Mouse (Mus musculus) liver, adult 2 months (tissue): Measurements from ENCODE around the gene 1700017B05Rik. TPM values are rescaled to one million over a fixed set of nuclear protein-coding genes. Genes with fewer than 3 reads are reported as not detected.
A peak's percentile ranks its signal among the peaks of the same experiment; 100 is the strongest.
"Not testable (repeated sequence)": the region's sequence is repeated elsewhere in the genome, so short reads cannot be mapped to it uniquely, and the experiment has no call there.

ENCODE experiments used
- DNase-seq: peaks from one replicate; pipeline ENCODE4 v3.0.0-alpha.2; 2011; ENCODE audit warnings: low read depth, low spot score; ENCODE audit errors: extremely low read depth
- H3K27ac ChIP-seq: fragments of 200-500 bp; replicated peaks from 2 replicates; pipeline ENCODE4 v1.5.1; 2012; ENCODE audit warnings: low read depth, mild to moderate bottlenecking, control low read depth, inconsistent platforms, low read length; ENCODE audit not compliant: insufficient read depth
- H3K27me3 ChIP-seq: fragments of 200-500 bp; 2 replicates; pipeline ENCODE4 v1.6.1; 2012; ENCODE audit warnings: mild to moderate bottlenecking, moderate library complexity, low read length, inconsistent platforms; ENCODE audit not compliant: control insufficient read depth, insufficient read depth
- H3K36me3 ChIP-seq: fragments of 200-500 bp; 2 replicates; pipeline ENCODE4 v1.6.1; 2012; ENCODE audit warnings: low read length, inconsistent platforms; ENCODE audit not compliant: control insufficient read depth, insufficient read depth
- H3K4me1 ChIP-seq: fragments of 200-500 bp; 2 replicates; pipeline ENCODE4 v1.6.1; 2011; ENCODE audit warnings: low read length; ENCODE audit not compliant: control insufficient read depth, insufficient read depth
- H3K4me3 ChIP-seq: fragments of 200-500 bp; 2 replicates; pipeline ENCODE4 v1.5.1; 2011; ENCODE audit warnings: low read depth, mild to moderate bottlenecking, control low read depth, low read length, moderate library complexity; ENCODE audit not compliant: insufficient read depth
- H3K79me2 ChIP-seq: fragments of 200-500 bp; 2 replicates; pipeline ENCODE4 v1.6.1; 2012; ENCODE audit warnings: inconsistent platforms, mild to moderate bottlenecking, low read length, moderate library complexity; ENCODE audit not compliant: control insufficient read depth, insufficient read depth
- H3K9ac ChIP-seq: fragments of 200-500 bp; 2 replicates; pipeline ENCODE4 v1.6.1; 2012; ENCODE audit warnings: low read depth, mild to moderate bottlenecking, control low read depth, inconsistent platforms, low read length
- CTCF ChIP-seq: fragments of 200-500 bp; IDR thresholded peaks from 2 replicates; pipeline ENCODE4 v1.5.1; 2011; ENCODE audit warnings: low read depth, low read length, control low read depth
- POLR2A ChIP-seq: fragments of 200-500 bp; IDR thresholded peaks from 2 replicates; pipeline ENCODE4 v1.6.1; 2011; ENCODE audit warnings: low read length, control low read depth; ENCODE audit not compliant: insufficient read depth; ENCODE audit errors: extremely low read depth
- WGBS: fragments of 180-500 bp; shearing (Covaris S2); methylation state at CpG from one replicate; pipeline ENCODE4 v1.1.7; 2018; 5-methylcytosine and 5-hydroxymethylcytosine counted together
- polyA plus RNA-seq: library from polyadenylated mRNA; depleted of rRNA; stranded (reverse); fragments of >200 nt; gene quantifications from 2 replicates; pipeline ENCODE4 v1.2.3, GENCODE M21; 2012; rRNA removed
- total RNA-seq: library from RNA; depleted of rRNA; stranded (reverse); fragments of >200 nt; gene quantifications from 2 replicates; pipeline ENCODE4 v1.2.3, GENCODE M21; 2014; rRNA removed

1700017B05Rik gene
- total and polyA plus RNA-seq, 2 experiments = 1.7 to 6.3 TPM

- Histone ChIP-seq H3K79me2 (no peaks in the 10 kb centered on the region), H3K36me3 (no peaks in the 10 kb centered on the region), H3K9ac (no peak overlapping the region), H3K27ac (no peak overlapping the region), H3K27me3 (no peaks in the 10 kb centered on the region), H3K4me3 (no peak overlapping the region), H3K4me1 (peaks cover 20% of the 10 kb centered on the region)
- WGBS = 79% methylated on average over 6 of the region's 6 CpGs
- DNase-seq = no peak
- no peak for TF ChIP-seq POLR2A
- TF ChIP-seq CTCF = no peak
Measured at GRCm38 (mm10) chr9:57214500-57214899, 47.9 kb downstream of the 1700017B05Rik start.

GRCm38 (mm10) chr9:57212448-57213222, 49.8 kb downstream of the 1700017B05Rik start:
- Histone ChIP-seq H3K4me1 (peaks cover 11% of the 10 kb centered on the region), H3K4me3 (no peak overlapping the region), H3K36me3 (no peaks in the 10 kb centered on the region), H3K27ac (no peak overlapping the region; the same call in 1 of the 2 replicates), H3K79me2 (no peaks in the 10 kb centered on the region), H3K27me3 (no peaks in the 10 kb centered on the region), H3K9ac (no peak overlapping the region)
- TF ChIP-seq CTCF = no peak
- WGBS = 71% methylated on average over 9 of the region's 9 CpGs
- DNase-seq = peak; percentile 72

- H3K4me1 ChIP-seq = peaks cover 3% of the 10 kb centered on the region
- H3K9ac ChIP-seq = no peak overlapping the region
- H3K36me3 ChIP-seq = no peaks in the 10 kb centered on the region
- no peak overlapping the region for H3K27ac ChIP-seq
- H3K79me2 ChIP-seq = no peaks in the 10 kb centered on the region
- no peaks in the 10 kb centered on the region for H3K27me3 ChIP-seq
- no peak overlapping the region for H3K4me3 ChIP-seq
- DNase-seq = peak; percentile 58
- TF ChIP-seq POLR2A = no peak
- TF ChIP-seq CTCF = peak; percentile 32; the same call in 1 of the 2 replicates
- WGBS = 41% methylated on average over 3 of the region's 3 CpGs
Measured at GRCm38 (mm10) chr9:57209316-57209715, 53.1 kb downstream of the 1700017B05Rik start.

GRCm38 (mm10) chr9:57206896-57207295, 55.5 kb downstream of the 1700017B05Rik start:
- Histone ChIP-seq H3K4me1 (no peaks in the 10 kb centered on the region), H3K27ac (no peak overlapping the region), H3K27me3 (no peaks in the 10 kb centered on the region), H3K9ac (no peak overlapping the region), H3K4me3 (no peak overlapping the region), H3K36me3 (no peaks in the 10 kb centered on the region), H3K79me2 (no peaks in the 10 kb centered on the region)
- 68% methylated on average over 2 of the region's 2 CpGs for WGBS
- no peak for DNase-seq
- no peak for TF ChIP-seq CTCF
- no peak for TF ChIP-seq POLR2A

GRCm38 (mm10) chr9:57203571-57203970, 58.8 kb downstream of the 1700017B05Rik start:
- not testable (repeated sequence) for H3K36me3 ChIP-seq, H3K9ac ChIP-seq, H3K79me2 ChIP-seq, H3K4me3 ChIP-seq, H3K27me3 ChIP-seq, H3K27ac ChIP-seq, H3K4me1 ChIP-seq, DNase-seq
- 82% methylated on average over 13 of the region's 13 CpGs for WGBS

Other genes starting within 250 kb of the 1700017B05Rik start
- 15.1 and 17.9 TPM in 2 replicates for gene Sin3a, start 190.6 kb downstream of the 1700017B05Rik start, total RNA-seq
- gene Sin3a, start 190.6 kb downstream of the 1700017B05Rik start, polyA plus RNA-seq = 34.6 and 35.9 TPM in 2 replicates
- gene Man2c1, start 131.9 kb downstream of the 1700017B05Rik start, total RNA-seq = 25.8 and 28.1 TPM in 2 replicates
- 67.1 and 122 TPM in 2 replicates for gene Man2c1, start 131.9 kb downstream of the 1700017B05Rik start, polyA plus RNA-seq
- 4.0 and 4.2 TPM in 2 replicates for gene Neil1, start 114.3 kb downstream of the 1700017B05Rik start, total RNA-seq
- gene Neil1, start 114.3 kb downstream of the 1700017B05Rik start, polyA plus RNA-seq = 6.6 and 7.2 TPM in 2 replicates
- gene Commd4, start 104.3 kb downstream of the 1700017B05Rik start, total RNA-seq = 22.7 and 23.6 TPM in 2 replicates
- 73.5 and 86.9 TPM in 2 replicates for gene Commd4, start 104.3 kb downstream of the 1700017B05Rik start, polyA plus RNA-seq
- gene Trcg1, start 26.1 kb downstream of the 1700017B05Rik start, total RNA-seq = not detected in 2 replicates
- not detected in 2 replicates for gene Trcg1, start 26.1 kb downstream of the 1700017B05Rik start, polyA plus RNA-seq
- 10.9 and 11.3 TPM in 2 replicates for gene Ppcdc, start 177.5 kb upstream of the 1700017B05Rik start, total RNA-seq
- gene Ppcdc, start 177.5 kb upstream of the 1700017B05Rik start, polyA plus RNA-seq = 25.2 and 42.4 TPM in 2 replicates
- gene Scamp5, start 205.4 kb upstream of the 1700017B05Rik start, total RNA-seq = 10.3 and 12.7 TPM in 2 replicates
- 13.7 and 18.2 TPM in 2 replicates for gene Scamp5, start 205.4 kb upstream of the 1700017B05Rik start, polyA plus RNA-seq
- not detected in 2 replicates for gene Rpp25, start 241.4 kb upstream of the 1700017B05Rik start, total RNA-seq
- not detected in 2 replicates for gene Rpp25, start 241.4 kb upstream of the 1700017B05Rik start, polyA plus RNA-seq